Mouse (Mus musculus): Measurements from ENCODE around the gene Lct.

- no peak for TF ChIP-seq CTCF (IDR thresholded peaks at IDR 0.05; ENCODE audit: extremely low read depth, insufficient read depth, insufficient read length, insufficient replicate concordance)
- no peak for TF ChIP-seq POLR2A (IDR thresholded peaks at IDR 0.05; ENCODE audit: low read depth, low read length)
Observed at GRCm38 (mm10) chr1:128285136-128285535, 43.0 kb downstream of the Lct start.
